Mouse (Mus musculus) limb, embryonic 15.5 days (tissue): ENCODE measurements around the gene Thumpd2. TPM values are rescaled to one million over a fixed set of nuclear protein-coding genes. Genes with fewer than 3 reads are reported as not detected.

Experiments used
- ATAC-seq: fragments of 200-750 bp; cut with Nextera tagmentation; 2 replicates; pipeline ENCODE4 v1.8.0; 2017; ENCODE audit warnings: low read depth, moderate TSS enrichment; ENCODE audit not compliant: insufficient number of reproducible peaks, low FRiP score, low TSS enrichment
- H3K27ac ChIP-seq: fragments of 300-500 bp; sonication (generic); 2 replicates; pipeline ENCODE4 v1.5.1; 2015; ENCODE audit warnings: moderate library complexity, mild to moderate bottlenecking, inconsistent platforms
- H3K27me3 ChIP-seq: fragments of 300-500 bp; sonication (generic); 2 replicates; pipeline ENCODE4 v1.6.1; 2015; ENCODE audit warnings: inconsistent platforms
- H3K36me3 ChIP-seq: fragments of 300-500 bp; sonication (generic); 2 replicates; pipeline ENCODE4 v1.6.1; 2015; ENCODE audit warnings: inconsistent platforms
- H3K4me1 ChIP-seq: fragments of 300-500 bp; sonication (generic); 2 replicates; pipeline ENCODE4 v1.6.1; 2015; ENCODE audit warnings: inconsistent platforms
- H3K4me2 ChIP-seq: fragments of 300-500 bp; sonication (generic); 2 replicates; pipeline ENCODE4 v1.6.1; 2015; ENCODE audit warnings: mild to moderate bottlenecking, inconsistent platforms
- H3K4me3 ChIP-seq: fragments of 300-500 bp; sonication (generic); 2 replicates; pipeline ENCODE4 v1.5.1; 2015; ENCODE audit warnings: mild to moderate bottlenecking, inconsistent platforms
- H3K9ac ChIP-seq: fragments of 300-500 bp; sonication (generic); 2 replicates; pipeline ENCODE4 v1.6.1; 2015; ENCODE audit warnings: inconsistent platforms
- H3K9me3 ChIP-seq: fragments of 300-500 bp; sonication (generic); 2 replicates; pipeline ENCODE4 v1.6.1; 2016; ENCODE audit warnings: inconsistent platforms
- WGBS: fragments of 180-500 bp; shearing (Covaris S2); methylation state at CpG from one replicate; pipeline ENCODE4 v1.1.7; 2015; 5-methylcytosine and 5-hydroxymethylcytosine counted together
- polyA plus RNA-seq: library from polyadenylated mRNA; unstranded; fragments of >200 nt; fragmentation: Nextera tagmentation; extraction: Ambion mirVana; gene quantifications from 2 replicates; pipeline ENCODE4 v1.2.1, GENCODE M21; 2015

Thumpd2 gene
- polyA plus RNA-seq, result 14.2 and 14.9 TPM in 2 replicates

DNA sequence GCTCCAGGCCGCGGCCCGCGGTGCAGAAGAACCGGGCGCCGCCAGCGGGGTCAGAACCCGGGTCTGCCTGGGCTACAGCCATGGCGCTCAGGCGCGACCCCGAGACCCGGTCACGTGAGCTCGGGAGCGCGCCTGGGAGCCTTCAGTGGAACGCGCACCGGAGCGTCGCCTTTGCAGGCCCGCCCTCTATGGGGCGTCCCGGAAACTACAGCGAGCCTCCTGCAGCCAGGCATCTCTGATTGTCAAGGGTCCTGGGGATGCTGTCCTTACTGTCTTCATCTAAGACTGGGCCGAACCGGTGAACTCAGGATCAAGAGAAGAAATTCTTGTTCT is at the start of gene Thumpd2:
Gene Thumpd2 (minus strand): TSS at position 104 of the 333 bp plus-strand sequence.
- no peaks in the 10 kb centered on the region for H3K27me3 ChIP-seq
- peak within 1 kb of the TSS; percentile 83 for H3K27ac ChIP-seq
- peak within 1 kb of the TSS; percentile 82 for H3K4me3 ChIP-seq
- ATAC-seq, result peak; percentile 86
- WGBS, result 1% methylated on average over 29 of the region's 29 CpGs
- H3K4me2 ChIP-seq, result peak within 1 kb of the TSS; percentile 51
- H3K4me1 ChIP-seq, result peaks cover 8% of the 10 kb centered on the region; the same call in 1 of the 2 replicates
- H3K9me3 ChIP-seq, result no peaks in the 10 kb centered on the region
- H3K9ac ChIP-seq, result peak within 1 kb of the TSS; percentile 95
- H3K36me3 ChIP-seq, result no peaks in the 10 kb centered on the region

DNA sequence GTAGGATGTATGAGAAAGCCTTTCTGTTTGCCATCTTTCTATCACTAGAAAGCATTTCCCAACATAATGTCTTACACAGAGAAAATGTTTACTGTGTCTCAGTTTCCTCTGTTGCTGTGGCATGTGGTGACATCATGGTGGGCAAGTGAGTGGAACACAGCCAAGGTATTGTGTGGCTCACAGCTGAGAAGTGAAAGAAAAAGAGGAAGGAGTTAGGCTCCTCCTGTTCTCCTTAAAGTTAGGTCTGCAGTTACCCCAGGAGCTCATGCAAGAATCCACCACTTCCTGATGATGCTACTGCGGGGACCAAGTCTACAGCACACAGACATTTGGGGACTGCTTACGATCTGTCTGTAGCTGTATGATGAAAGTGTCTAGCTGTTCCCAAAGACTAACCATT is 39.4 kb upstream of the Thumpd2 start:
- Histone ChIP-seq H3K9ac (no peak overlapping the region), H3K4me3 (no peak overlapping the region), H3K27me3 (no peaks in the 10 kb centered on the region), H3K4me2 (no peak overlapping the region), H3K27ac (no peak overlapping the region), H3K4me1 (no peaks in the 10 kb centered on the region), H3K9me3 (no peaks in the 10 kb centered on the region), H3K36me3 (no peaks in the 10 kb centered on the region)
- no peak for ATAC-seq
- WGBS, result 82% methylated on average over 2 of the region's 2 CpGs

DNA sequence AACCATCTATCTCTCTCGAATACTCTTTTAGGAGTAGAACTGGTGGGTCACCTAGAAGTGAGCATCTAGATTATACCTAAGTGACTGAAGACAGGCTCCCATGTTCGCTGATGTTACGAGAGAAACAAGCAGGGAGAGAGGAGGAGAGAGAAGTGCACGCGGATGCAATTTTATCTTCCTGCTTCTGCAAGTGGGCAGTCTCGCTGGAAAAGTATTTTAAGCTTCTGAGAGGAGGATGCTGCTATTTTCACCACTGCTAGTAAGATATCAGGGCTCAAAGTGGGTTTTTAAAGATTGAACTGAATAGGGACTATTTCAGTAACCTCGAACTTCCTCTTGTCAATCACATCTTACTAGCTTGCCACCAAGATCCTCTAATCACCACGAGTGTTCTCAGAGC is 38.0 kb upstream of the Thumpd2 start:
- Histone ChIP-seq H3K27ac (no peak overlapping the region), H3K4me1 (no peaks in the 10 kb centered on the region), H3K9ac (no peak overlapping the region), H3K4me3 (no peak overlapping the region), H3K36me3 (no peaks in the 10 kb centered on the region), H3K9me3 (no peaks in the 10 kb centered on the region), H3K27me3 (no peaks in the 10 kb centered on the region), H3K4me2 (no peak overlapping the region)
- ATAC-seq, result no peak
- WGBS, result 69% methylated on average over 8 of the region's 8 CpGs

DNA sequence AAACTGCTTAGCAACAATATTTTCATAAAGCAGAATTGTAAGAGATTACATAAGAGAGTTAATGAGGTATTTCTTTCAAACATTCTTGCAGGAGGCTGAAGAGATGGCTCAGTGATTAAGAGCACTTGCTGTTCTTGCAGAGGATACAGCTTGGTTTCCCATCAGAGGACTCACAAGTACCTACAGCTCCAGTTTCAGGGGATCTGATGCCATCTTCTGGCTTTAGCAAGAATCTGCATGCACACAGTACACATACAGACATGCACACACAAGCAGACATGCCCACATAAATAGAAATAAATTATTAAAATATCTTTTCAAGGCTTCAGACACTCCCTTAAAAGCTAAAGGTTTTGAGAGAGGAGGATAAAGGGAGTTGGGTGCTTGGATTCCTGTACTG is 33.6 kb upstream of the Thumpd2 start:
- H3K4me3 ChIP-seq, result no peak overlapping the region

DNA sequence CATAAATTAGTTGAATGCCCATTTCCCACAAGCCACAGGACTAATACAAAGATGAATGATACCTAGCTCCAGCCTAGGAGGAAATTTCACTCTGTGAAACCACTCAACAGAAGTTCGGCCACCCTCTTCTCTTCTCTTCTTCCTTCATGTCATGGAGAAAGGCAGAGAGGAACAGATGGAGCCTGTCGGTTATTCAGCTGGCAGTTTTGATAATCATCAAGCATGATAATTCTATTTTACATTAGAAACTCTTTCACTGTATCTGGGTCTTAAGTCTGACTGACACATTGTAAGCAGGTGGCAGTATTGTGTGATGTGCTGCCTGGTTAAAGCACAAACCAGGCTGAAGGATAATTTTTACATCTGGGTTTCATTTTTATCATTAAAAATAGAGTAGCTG is 31.6 kb upstream of the Thumpd2 start:
- Histone ChIP-seq H3K4me2 (no peak overlapping the region), H3K4me1 (no peaks in the 10 kb centered on the region), H3K9ac (no peak overlapping the region), H3K27me3 (no peaks in the 10 kb centered on the region), H3K27ac (no peak overlapping the region), H3K36me3 (no peaks in the 10 kb centered on the region), H3K4me3 (no peak overlapping the region), H3K9me3 (no peaks in the 10 kb centered on the region)
- WGBS, result 79% methylated on average over 2 of the region's 2 CpGs
- ATAC-seq, result no peak

More for the DNA sequence above, 33.6 kb upstream of the Thumpd2 start:
- Histone ChIP-seq H3K27me3 (no peaks in the 10 kb centered on the region), H3K4me2 (no peak overlapping the region), H3K9ac (no peak overlapping the region), H3K4me1 (no peaks in the 10 kb centered on the region), H3K27ac (no peak overlapping the region), H3K9me3 (no peaks in the 10 kb centered on the region), H3K36me3 (no peaks in the 10 kb centered on the region)
- ATAC-seq, result no peak

DNA sequence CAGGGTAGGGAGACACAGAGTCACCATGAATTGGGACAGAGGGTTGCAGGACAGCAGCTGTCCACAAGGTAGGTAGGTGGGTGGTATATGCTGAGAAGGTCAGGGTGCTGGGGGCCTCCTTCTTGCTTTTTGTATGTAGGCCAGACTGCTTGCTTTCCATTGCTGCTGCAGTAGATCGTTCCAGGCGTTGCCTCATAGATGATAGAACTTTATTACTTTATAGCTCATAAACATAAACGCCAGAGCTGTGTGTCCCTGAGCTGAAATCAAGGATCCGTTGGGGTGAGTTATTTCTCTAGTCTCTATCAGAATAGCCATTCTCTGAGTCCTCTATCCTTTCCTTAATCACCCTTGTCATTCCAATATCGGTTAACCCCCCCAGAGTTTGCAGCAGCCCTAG is 27.9 kb upstream of the Thumpd2 start:
- H3K27me3 ChIP-seq, result no peaks in the 10 kb centered on the region
- no peak overlapping the region for H3K4me2 ChIP-seq
- no peak for ATAC-seq
- no peak overlapping the region for H3K4me3 ChIP-seq
- H3K9me3 ChIP-seq, result no peaks in the 10 kb centered on the region
- WGBS, result 62% methylated on average over 5 of the region's 5 CpGs
- no peak overlapping the region for H3K27ac ChIP-seq
- H3K36me3 ChIP-seq, result no peaks in the 10 kb centered on the region
- no peak overlapping the region for H3K9ac ChIP-seq
- no peaks in the 10 kb centered on the region for H3K4me1 ChIP-seq

DNA sequence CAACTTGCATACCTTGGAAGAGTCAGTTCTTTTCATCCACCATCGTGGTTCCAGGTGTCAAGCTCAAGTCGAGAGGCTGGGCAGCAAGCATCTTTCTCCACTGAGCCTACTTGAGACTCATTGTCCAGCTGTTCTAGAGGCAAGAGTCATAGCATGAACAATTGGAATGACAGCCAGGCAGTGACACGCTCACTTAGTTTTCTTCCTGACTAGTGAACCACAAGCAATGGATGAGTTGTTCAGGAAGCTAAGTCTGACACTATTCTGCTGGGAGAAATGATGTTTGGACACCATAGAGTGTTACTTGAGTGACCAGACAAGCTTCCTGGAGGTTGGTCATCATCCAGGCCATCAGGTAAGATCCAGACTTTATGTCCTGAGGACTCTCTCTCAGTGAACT is 24.0 kb upstream of the Thumpd2 start:
- Histone ChIP-seq H3K4me3 (no peak overlapping the region), H3K9ac (no peak overlapping the region), H3K36me3 (no peaks in the 10 kb centered on the region), H3K9me3 (no peaks in the 10 kb centered on the region), H3K4me1 (no peaks in the 10 kb centered on the region), H3K27ac (no peak overlapping the region), H3K27me3 (no peaks in the 10 kb centered on the region), H3K4me2 (no peak overlapping the region)
- ATAC-seq, result no peak
- WGBS, result 67% methylated on average over 3 of the region's 3 CpGs

DNA sequence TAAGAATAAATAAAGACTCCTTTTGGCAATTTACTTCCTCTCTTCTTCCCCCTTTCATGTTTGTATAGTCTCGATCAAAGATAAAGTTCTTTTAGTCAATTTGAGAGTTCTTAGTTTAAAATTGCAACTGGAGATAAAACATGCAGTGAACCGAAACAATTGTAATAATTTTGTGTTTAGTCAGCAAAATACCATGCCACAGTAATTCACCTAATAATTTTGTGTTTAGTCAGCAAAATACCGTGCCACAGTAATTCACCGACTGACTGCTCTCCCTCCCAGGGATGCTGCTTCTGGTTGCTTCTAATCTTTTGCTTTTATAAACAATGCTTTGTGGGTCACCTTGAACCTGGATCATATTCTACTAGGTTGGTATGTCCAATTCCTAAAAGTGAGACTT is 22.9 kb upstream of the Thumpd2 start:
- H3K4me1 ChIP-seq, result no peaks in the 10 kb centered on the region
- no peak overlapping the region for H3K27ac ChIP-seq
- no peak overlapping the region for H3K4me2 ChIP-seq
- no peaks in the 10 kb centered on the region for H3K27me3 ChIP-seq
- no peak for ATAC-seq
- no peak overlapping the region for H3K4me3 ChIP-seq
- H3K9ac ChIP-seq, result no peak overlapping the region
- WGBS, result 77% methylated on average over 4 of the region's 4 CpGs
- H3K9me3 ChIP-seq, result no peaks in the 10 kb centered on the region
- no peaks in the 10 kb centered on the region for H3K36me3 ChIP-seq

DNA sequence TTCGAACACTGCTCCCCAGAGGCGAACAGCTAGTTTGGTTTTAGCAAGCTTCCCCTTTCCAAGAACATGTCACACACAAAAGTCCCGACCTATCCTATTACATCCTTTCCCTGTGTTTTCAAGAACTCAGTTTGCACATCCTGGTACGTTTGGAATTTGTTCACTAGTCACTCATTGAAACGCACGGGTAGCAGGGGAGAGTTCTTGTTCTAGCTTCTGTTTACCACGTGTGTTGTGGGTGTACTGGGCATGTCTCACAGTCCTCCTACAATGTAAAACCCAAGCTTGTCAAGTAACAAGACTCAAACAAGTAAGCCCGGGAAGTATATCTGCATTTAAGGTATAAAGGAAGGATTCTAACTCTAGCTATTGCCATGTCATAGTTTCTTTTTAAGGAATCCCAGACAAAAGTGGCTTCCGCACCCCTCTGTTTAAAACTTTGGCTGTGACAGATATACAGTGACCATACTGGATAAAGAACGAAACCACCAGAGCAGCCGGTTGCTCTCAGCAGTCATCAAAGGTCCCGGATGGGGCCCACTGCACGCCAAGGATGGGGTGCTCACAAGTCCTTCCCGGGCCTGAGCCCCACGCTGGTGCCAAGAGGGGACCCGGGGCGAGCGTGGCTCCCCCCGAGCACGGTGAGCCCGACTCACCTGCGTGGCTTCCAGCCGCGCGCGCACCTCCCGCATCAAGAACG is 453 bp downstream of the Thumpd2 start:
- peak overlapping the region; percentile 82 for H3K4me3 ChIP-seq
- no peaks in the 10 kb centered on the region for H3K27me3 ChIP-seq
- H3K9me3 ChIP-seq, result no peaks in the 10 kb centered on the region
- H3K36me3 ChIP-seq, result no peaks in the 10 kb centered on the region
- peaks cover 8% of the 10 kb centered on the region; the same call in 1 of the 2 replicates for H3K4me1 ChIP-seq
- peak; percentile 59; the same call in 1 of the 2 replicates for ATAC-seq
- peak overlapping the region; percentile 83 for H3K27ac ChIP-seq
- peak overlapping the region; percentile 95 for H3K9ac ChIP-seq
- 10% methylated on average over 28 of the region's 28 CpGs for WGBS
- H3K4me2 ChIP-seq, result peak overlapping the region; percentile 51

DNA sequence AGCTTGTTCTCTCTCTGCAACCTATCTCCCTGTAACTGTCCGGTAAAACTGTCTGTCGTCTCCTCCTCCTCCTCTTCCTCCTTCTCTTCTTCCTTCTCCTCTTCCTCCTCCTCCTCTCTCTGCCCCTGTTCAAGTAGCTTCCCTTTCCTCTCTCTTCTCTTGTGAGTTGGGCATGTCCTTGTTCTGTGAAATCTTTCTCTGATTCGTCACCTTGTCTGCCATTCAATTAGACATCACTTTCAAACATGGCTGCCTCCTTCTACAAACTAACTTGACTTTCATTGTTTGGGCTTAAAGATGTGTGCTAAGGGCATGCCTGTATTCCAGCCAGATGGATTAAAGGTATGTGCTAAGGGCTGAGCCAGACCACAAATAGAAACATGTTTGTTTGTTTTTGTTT is 1.5 kb downstream of the Thumpd2 start:
- no peak overlapping the region for H3K9ac ChIP-seq
- no peaks in the 10 kb centered on the region for H3K9me3 ChIP-seq
- peaks cover 8% of the 10 kb centered on the region; the same call in 1 of the 2 replicates for H3K4me1 ChIP-seq
- no peak overlapping the region for H3K27ac ChIP-seq
- ATAC-seq, result no peak
- no peak overlapping the region for H3K4me2 ChIP-seq
- H3K27me3 ChIP-seq, result no peaks in the 10 kb centered on the region
- H3K36me3 ChIP-seq, result no peaks in the 10 kb centered on the region
- H3K4me3 ChIP-seq, result no peak overlapping the region
- WGBS, result 88% methylated on average over 3 of the region's 3 CpGs

DNA sequence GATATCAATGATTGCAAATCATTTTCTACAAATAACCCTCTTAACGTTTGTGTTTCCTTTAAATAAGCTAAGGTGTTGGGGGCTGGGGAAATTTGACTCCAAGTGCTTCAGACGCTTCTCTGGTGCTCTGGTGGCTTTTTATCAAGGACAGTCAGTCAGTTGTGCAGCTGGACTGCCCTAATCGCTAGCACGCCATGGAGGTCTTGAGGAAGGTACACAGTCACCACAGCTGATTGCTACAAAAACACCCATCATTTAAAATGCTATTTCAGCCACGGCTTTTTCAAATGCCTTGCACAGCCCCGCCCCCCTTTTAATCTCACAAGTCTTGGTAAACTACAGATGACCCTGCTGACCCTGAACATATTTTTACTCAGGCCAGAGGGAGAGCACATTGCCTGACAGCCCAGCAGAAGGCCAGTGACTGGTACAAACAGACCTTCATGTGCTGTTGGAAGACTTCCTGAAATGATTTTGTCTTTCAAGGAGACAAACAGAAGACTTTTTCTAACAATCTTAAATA is 2.5 kb downstream of the Thumpd2 start:
- no peak for ATAC-seq
- H3K27me3 ChIP-seq, result no peaks in the 10 kb centered on the region
- H3K4me2 ChIP-seq, result no peak overlapping the region
- no peaks in the 10 kb centered on the region for H3K9me3 ChIP-seq
- 0 out of 2 replicates have a peak, but pooled peaks cover 4% of the 10 kb centered on the region for H3K36me3 ChIP-seq
- H3K4me3 ChIP-seq, result no peak overlapping the region
- H3K27ac ChIP-seq, result no peak overlapping the region
- peaks cover 8% of the 10 kb centered on the region; the same call in 1 of the 2 replicates for H3K4me1 ChIP-seq
- H3K9ac ChIP-seq, result no peak overlapping the region
- 50% methylated on average over 6 of the region's 6 CpGs for WGBS

DNA sequence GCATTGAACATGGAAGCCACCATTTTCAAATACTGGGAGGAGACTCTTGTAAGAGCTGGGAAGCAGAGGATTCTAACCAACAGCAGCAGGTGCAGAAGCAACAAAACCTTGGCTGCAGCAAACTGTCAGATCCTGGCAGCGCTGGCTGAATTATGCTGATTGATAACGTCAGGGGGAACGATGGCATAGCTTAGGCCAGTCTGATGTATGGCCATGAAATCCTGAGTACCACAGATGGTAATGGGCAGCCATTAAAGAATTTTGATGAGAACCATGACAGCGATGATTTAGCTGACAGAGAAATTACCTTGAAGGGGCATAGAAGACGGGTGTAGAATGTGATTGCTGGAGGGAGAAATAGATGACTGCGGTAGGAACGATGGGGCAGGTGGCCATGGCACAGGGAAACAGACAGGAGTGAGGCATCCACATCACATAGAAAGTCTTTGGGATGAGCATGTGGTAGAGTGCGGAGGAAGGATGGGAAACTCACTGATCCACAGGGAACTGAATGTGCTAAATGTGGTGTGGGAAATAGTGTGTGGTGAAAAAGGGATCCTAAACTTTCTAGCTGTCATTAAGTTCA is 8.0 kb downstream of the Thumpd2 start:
- WGBS, result 81% methylated on average over 8 of the region's 8 CpGs
- ATAC-seq, result no peak
- no peak overlapping the region for H3K9ac ChIP-seq

More for the DNA sequence above, 8.0 kb downstream of the Thumpd2 start:
- H3K4me3 ChIP-seq, result no peak overlapping the region
- H3K36me3 ChIP-seq, result peaks cover 22% of the 10 kb centered on the region
- H3K4me1 ChIP-seq, result no peaks in the 10 kb centered on the region
- H3K4me2 ChIP-seq, result no peak overlapping the region
- no peak overlapping the region for H3K27ac ChIP-seq
- H3K27me3 ChIP-seq, result no peaks in the 10 kb centered on the region
- no peaks in the 10 kb centered on the region for H3K9me3 ChIP-seq
